ENCODE assay signal across 8 mouse cellular contexts in the genomic region with DNA sequence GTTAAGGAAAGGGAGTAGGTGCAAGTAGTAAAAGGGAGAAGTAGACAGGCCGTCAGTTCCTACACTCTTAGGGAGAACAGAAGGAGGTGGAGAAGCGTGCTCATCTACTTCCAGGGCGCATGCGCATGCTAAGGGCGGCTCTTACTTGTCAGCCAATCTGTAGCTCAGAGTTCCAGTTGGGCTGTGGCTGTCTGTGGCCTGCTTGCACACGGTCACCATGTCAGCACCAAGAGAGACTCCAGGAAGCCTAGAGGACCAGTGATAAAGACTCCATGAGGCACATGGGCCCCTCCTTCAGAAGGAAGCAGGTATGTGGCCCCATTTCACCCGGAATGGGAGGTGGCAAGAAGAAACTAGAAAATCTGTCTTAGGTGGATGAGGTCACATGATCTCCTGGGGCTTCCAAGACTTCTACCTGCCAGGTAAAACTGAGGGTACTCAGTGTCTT. TPM values are rescaled to one million over a fixed set of nuclear protein-coding genes. Genes with fewer than 3 reads are reported as not detected.
DNase-seq lines count a peak whose midpoint lies in the region; ATAC-seq and TF ChIP-seq lines count a peak whose summit lies in the region.
"Had no signal": no experiment of that assay in that cellular context is flagged by ENCODE, and none has a peak within 500 bp of the region (broad histone marks: within the 10 kb centered on the region; RNA-seq: fewer than 3 reads in every experiment).

No protein-coding gene starts in this region.

- ATAC-seq in liver, embryonic 12.5 days: no peak
- ATAC-seq in hindbrain, embryonic 12.5 days (ENCODE audit: low FRiP score): no peak
- ATAC-seq in monocyte, adult 5-6 weeks (replicated peaks; ENCODE audit: insufficient number of reproducible peaks, low FRiP score, low TSS enrichment, poor library complexity, severe bottlenecking): peak; percentile 69

- no peak for TF ChIP-seq POLR2A in liver, adult 2 months (IDR thresholded peaks at IDR 0.05; ENCODE audit: extremely low read depth, insufficient read depth, low read length)

- 0 out of 2 replicates have a peak, but pooled peaks cover 1% of the 10 kb centered on the region for H3K4me1 ChIP-seq in liver, adult 2 months (ENCODE audit: control insufficient read depth, insufficient read depth, low read length)
- H3K4me1 ChIP-seq in liver, embryonic 12.5 days: peaks cover 12% of the 10 kb centered on the region; the same call in 1 of the 2 replicates
- H3K4me1 ChIP-seq in hindbrain, embryonic 12.5 days: peaks cover 26% of the 10 kb centered on the region

- H3K9me3 ChIP-seq in liver, embryonic 12.5 days (replicated peaks): no peaks in the 10 kb centered on the region
- no peaks in the 10 kb centered on the region for H3K9me3 ChIP-seq in hindbrain, embryonic 12.5 days (replicated peaks)

- no peak overlapping the region for H3K9ac ChIP-seq in liver, adult 2 months (ENCODE audit: low read depth, low read length)
- H3K9ac ChIP-seq in liver, embryonic 12.5 days: no peak overlapping the region
- no peak overlapping the region for H3K9ac ChIP-seq in hindbrain, embryonic 12.5 days

- no peak overlapping the region for H3K4me2 ChIP-seq in liver, embryonic 12.5 days
- H3K4me2 ChIP-seq in hindbrain, embryonic 12.5 days (replicated peaks): no peak overlapping the region

- TF ChIP-seq CTCF in liver, adult 2 months (IDR thresholded peaks at IDR 0.05; ENCODE audit: low read depth, low read length): no peak

- H3K36me3 ChIP-seq in liver, adult 2 months (ENCODE audit: control insufficient read depth, insufficient read depth, low read length): no peaks in the 10 kb centered on the region
- peaks cover 3% of the 10 kb centered on the region; the same call in 1 of the 2 replicates for H3K36me3 ChIP-seq in liver, embryonic 12.5 days
- peaks cover 16% of the 10 kb centered on the region for H3K36me3 ChIP-seq in hindbrain, embryonic 12.5 days

- no peaks in the 10 kb centered on the region for H3K27me3 ChIP-seq in liver, adult 2 months (ENCODE audit: control insufficient read depth, insufficient read depth, low read length)
- no peaks in the 10 kb centered on the region for H3K27me3 ChIP-seq in liver, embryonic 12.5 days (replicated peaks)
- H3K27me3 ChIP-seq in hindbrain, embryonic 12.5 days: no peaks in the 10 kb centered on the region

- H3K4me3 ChIP-seq in liver, adult 2 months (ENCODE audit: insufficient read depth, low read depth, low read length): no peak overlapping the region
- no peak overlapping the region for H3K4me3 ChIP-seq in liver, embryonic 12.5 days
- no peak overlapping the region for H3K4me3 ChIP-seq in hindbrain, embryonic 12.5 days

- 82% methylated on average over 7 of the region's 7 CpGs for WGBS in liver, adult 2 months
- 58% methylated on average over 7 of the region's 7 CpGs for WGBS in liver, embryonic 12.5 days (ENCODE audit: insufficient replicate concordance)
- WGBS in hindbrain, embryonic 12.5 days: 85% methylated on average over 7 of the region's 7 CpGs

- H3K27ac ChIP-seq in liver, adult 2 months (replicated peaks; ENCODE audit: insufficient read depth, low read depth, low read length): no peak overlapping the region
- H3K27ac ChIP-seq in liver, embryonic 12.5 days: no peak overlapping the region
- peak overlapping the region; percentile 55; the same call in 1 of the 2 replicates for H3K27ac ChIP-seq in hindbrain, embryonic 12.5 days

- peak; percentile 31 for DNase-seq in liver, adult 2 months (ENCODE audit: extremely low read depth, low read depth, low spot score)
- DNase-seq in brain, adult 2 months (ENCODE audit: low read depth, low spot score): peak; percentile 77
- DNase-seq in yolk sac, embryonic 10.5 days (ENCODE audit: low spot score): no peak
- DNase-seq in Muller cell, postnatal 12 days (ENCODE audit: inconsistent ontology term): no peak

- H3K79me2 ChIP-seq in liver, adult 2 months (ENCODE audit: control insufficient read depth, insufficient read depth, low read length): no peaks in the 10 kb centered on the region

RNA-seq across cellular contexts. Expression of a gene that starts 30.3 kb away (rescaled TPM):
- 1.3 and 1.6 TPM in 2 replicates for total RNA-seq in liver, adult 2 months (2014; rRNA removed)
- 2.0 TPM in 2 replicates for polyA plus RNA-seq in liver, adult 2 months (2012; rRNA removed)
- 4.6 and 5.0 TPM in 2 replicates for polyA plus RNA-seq in liver, embryonic 12.5 days (2016; fragmentation: Nextera tagmentation; extraction: Ambion mirVana)
- polyA plus RNA-seq in hindbrain, embryonic 12.5 days (2016; fragmentation: Nextera tagmentation; extraction: Ambion mirVana): 49.0 TPM in 2 replicates
- 0.43 to 0.58 TPM in 2 of 3 replicates, not detected in the other for total RNA-seq in monocyte, adult 5-6 weeks (2017)

RNA-seq across cellular contexts. Expression of a gene that starts 46.3 kb away (rescaled TPM):
- 4.4 and 4.5 TPM in 2 replicates for total RNA-seq in liver, adult 2 months (2014; rRNA removed)
- 4.2 and 5.1 TPM in 2 replicates for polyA plus RNA-seq in liver, adult 2 months (2012; rRNA removed)
- 11.9 and 13.1 TPM in 2 replicates for polyA plus RNA-seq in liver, embryonic 12.5 days (2016; fragmentation: Nextera tagmentation; extraction: Ambion mirVana)
- polyA plus RNA-seq in hindbrain, embryonic 12.5 days (2016; fragmentation: Nextera tagmentation; extraction: Ambion mirVana): 39.5 and 40.4 TPM in 2 replicates
- 16.8 to 27.2 TPM (median 19.6 TPM) in 3 replicates for total RNA-seq in monocyte, adult 5-6 weeks (2017)

RNA-seq across cellular contexts. Expression of a gene that starts 58.2 kb away (rescaled TPM):
- total RNA-seq in liver, adult 2 months (2014; rRNA removed): 0.65 and 1.2 TPM in 2 replicates
- 0.27 TPM in 1 of 2 replicates, not detected in the other for polyA plus RNA-seq in liver, adult 2 months (2012; rRNA removed)
- 0.89 and 1.5 TPM in 2 replicates for polyA plus RNA-seq in liver, embryonic 12.5 days (2016; fragmentation: Nextera tagmentation; extraction: Ambion mirVana)
- 0.65 TPM in 1 of 2 replicates, not detected in the other for polyA plus RNA-seq in hindbrain, embryonic 12.5 days (2016; fragmentation: Nextera tagmentation; extraction: Ambion mirVana)
- total RNA-seq in monocyte, adult 5-6 weeks (2017): 1.5 TPM in 1 of 3 replicates, not detected in the others
- total RNA-seq: layer of hippocampus, adult 18-20 months had no signal

Comparison
In these comparisons a context has a peak if more than half of its experiments do, and no peak if none do; other contexts are left out.
1. DNase-seq: peak in liver, adult 2 months (single experiment) and brain, adult 2 months (single experiment); none in yolk sac, embryonic 10.5 days (single experiment) and Muller cell, postnatal 12 days (single experiment).